Mouse (Mus musculus): ENCODE measurements around the gene Gm8237.
A peak's percentile ranks its signal among the peaks of the same experiment; 100 is the strongest.
"Not testable (repeated sequence)": the region's sequence is repeated elsewhere in the genome, so short reads cannot be mapped to it uniquely, and the experiment has no call there.

Gene Gm8237

DNA sequence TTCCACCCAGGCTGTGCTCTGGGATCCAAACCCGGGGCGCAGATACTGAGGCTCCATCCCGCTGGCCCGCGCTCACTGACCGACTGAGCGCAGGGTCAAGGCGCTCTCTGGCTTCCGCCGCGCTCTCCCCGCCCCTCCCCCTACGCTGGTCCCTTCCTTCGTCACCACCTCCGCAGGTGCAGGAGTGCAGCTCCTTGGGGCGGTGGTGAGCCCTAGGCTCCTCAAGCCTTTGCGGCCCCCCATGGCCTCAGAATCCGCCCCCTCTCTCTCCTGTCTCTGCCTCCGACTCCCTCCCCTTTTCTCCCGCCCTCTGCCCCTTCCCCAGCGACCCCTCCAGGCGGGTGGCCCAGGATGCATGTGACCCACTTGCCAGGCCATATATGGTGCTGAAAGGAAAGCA is at the start of gene Gm8237:
TSS of gene Gm8237 (minus strand) at position 142 of the 400 bp plus-strand sequence.
- DNase-seq, result peak; percentile 8

DNA sequence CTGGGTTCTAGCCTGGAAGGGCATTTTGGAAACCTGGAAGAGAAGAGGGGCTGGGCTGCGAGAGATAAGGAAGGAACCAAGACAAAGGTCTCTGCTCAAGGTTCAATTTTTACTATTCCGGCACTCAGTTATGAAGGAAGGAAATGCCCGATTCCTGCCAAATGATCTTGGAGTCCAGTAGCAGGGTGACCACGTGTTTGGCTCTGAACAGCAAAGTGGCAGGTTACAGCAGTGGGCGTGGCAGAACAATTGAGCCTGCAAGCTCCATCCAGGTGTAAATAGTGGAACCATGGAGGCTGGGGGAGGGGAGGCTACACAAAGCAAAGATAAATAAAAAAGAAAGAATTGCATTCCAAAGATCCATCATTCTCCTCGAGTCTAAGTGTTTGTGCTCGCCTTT is 43.1 kb upstream of the Gm8237 start:
- not testable (repeated sequence) for DNase-seq

DNA sequence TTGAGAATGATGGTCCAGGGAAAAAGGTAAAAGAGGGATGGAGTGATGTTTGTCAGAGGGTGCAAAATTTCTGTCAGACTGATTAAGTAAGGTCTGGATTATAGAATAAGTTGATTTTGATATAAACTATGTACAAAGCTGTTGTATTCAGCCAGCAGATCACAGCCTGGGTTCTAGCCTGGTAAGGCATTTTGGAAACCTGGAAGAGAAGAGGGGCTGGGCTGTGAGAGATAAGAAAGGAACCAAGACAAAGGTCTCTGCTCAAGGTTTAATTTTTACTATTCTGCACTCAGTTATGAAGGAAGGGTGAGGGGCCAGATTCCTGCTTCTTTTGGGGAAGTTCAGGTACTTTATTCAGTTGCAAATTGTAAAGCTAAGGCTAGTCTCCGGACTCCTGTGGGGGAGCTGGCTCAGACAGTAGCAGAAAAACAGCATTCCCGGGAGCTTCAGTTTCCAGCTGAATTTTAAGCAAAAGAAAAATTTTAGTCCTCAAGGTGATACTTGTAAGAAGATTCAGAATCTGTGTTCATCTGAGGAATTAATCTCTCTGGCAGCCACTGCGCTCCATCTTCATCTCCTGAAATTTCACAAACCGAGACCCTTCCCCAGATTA is 38.3 kb upstream of the Gm8237 start:
- DNase-seq, result not testable (repeated sequence)

DNA sequence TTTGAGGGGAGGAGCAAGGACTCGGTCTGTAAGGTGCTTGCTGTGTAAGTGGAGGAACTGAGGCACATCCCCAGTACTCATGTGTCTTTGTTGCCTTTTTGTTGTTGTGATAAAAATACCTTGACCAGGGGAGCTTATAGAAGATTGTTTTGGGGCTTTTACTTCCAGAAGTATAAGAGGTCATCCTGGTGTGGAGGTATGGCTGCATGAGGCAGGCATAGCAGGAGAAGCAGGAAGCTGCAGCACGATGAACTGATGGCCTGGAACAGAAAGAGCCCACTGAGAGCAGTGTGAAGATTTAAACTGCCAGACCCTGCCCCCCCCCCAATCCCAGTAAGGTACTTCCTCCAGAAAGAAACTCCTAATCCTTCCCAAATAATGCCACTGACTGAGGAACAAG is 33.5 kb upstream of the Gm8237 start:
- not testable (repeated sequence) for DNase-seq

DNA sequence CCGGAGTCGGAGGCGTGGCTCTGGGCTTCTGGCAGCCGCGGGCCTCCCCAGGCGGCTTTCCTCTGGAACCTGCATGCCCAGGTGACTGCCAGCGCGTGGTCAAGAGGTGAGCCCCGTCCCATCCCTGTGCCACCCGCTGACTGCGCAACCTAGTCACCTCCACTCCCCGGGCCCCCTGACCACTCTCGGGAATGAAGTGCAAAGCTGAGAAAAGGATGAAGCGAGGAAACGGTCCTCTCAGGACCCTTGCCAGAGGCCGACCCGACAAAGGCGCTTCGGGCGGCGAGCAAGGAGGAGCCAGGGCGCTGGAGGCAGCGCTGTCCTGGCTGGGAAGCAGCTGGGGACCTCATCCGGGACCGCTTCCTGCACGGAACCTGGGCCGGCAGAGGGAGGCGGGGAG is 391 bp downstream of the Gm8237 start:
- DNase-seq, result peak; percentile 2

DNA sequence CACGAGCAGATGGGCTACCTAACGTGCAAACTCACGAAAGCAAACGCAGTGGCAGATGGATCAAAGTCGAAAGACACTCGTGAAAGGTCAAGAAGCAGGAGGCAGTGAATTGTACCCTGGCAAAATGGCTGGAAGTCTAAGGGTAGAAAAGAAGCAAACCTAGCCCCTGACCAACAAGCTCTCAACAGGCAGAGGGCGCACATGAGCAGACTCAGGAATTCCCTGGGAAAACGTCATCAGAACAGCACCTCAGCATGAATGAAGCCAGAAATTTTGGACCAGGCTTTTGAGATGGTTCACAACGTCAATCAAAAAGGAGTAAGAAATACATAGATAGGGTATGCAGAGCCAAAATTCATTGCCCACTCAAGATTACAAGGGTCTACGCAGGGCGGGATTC is 1.0 kb downstream of the Gm8237 start:
- peak; percentile 69 for DNase-seq

DNA sequence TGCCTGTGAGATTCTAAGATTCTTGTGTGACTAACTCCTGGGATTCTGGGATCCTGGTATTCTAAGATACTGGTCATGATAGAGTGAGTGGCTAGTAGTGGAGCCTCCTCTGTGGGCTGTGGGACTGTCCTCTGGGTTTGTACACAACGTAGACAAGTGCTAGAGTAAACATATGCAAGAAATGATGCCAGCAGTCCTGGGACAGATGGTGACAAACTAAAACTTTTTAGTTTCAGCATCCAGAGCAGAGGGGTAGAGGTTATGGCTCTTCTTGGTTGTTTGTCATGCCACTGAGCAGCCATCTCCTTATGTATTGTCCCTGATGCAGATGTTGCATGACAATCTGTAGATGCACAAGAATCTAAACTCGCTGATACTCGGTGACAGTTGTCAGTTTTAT is 24.3 kb downstream of the Gm8237 start:
- peak; percentile 1 for DNase-seq

DNA sequence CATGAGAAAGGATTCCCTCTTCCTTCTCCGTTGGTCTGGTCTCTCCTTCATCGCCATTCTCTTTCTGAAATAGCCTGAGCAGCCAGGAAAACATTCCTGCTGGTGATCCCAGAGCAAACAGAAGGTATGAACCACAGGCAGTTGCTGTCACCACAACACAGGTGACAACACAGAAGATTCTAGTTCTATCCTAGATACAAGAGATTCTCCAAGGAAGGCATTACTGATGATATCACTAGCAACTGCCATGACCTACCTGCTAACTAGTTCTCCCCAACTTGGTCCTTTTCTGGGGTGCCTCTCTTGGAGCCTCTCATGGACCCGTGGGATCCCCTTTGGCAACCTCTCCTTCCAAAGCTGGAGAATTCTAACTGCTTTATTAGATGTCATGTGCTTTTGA is 50.0 kb downstream of the Gm8237 start, which contains the start of gene Gm3424:
TSS of gene Gm3424 (minus strand) at position 101 of the 400 bp plus-strand sequence.
- DNase-seq, result not testable (repeated sequence)

DNA sequence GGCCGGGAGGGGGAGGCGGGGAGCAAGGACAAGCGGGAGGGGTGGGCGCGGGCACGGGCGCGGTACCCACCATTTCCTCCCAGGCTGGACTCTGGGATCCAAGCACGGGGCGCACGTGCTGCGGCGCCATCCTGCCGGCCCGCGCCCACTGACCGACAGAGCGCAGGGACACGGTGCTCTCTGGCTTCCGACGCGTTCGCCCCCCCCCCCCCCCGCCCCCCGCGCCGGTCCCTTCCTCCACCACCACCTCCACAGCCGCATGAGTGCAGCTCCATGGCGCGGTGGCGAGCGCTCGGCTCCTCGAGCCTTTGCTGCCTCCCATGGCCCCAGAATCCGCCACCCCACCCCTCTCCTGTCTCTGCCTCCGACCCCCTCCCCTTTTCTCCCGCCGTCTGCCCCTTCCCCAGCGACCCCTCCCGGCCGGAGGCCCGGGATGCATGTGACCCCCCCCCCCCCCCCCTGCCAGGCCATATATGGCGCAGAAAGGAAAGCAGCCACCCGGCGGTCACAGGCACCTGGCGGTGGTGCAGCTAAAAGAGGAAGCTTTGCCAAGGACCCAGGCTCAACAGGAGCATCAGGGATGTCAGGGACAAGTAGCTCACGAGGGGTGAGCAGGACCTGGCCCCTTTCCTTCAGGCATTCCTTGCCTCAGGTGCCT is 67.4 kb downstream of the Gm8237 start:
- DNase-seq, result not testable (repeated sequence)

All from right cerebral cortex, postnatal 4 days (tissue).